Mouse (Mus musculus): Measurements from ENCODE around the gene Fancd2. TPM values are rescaled to one million over a fixed set of nuclear protein-coding genes. Genes with fewer than 3 reads are reported as not detected.
A peak's percentile ranks its signal among the peaks of the same experiment; 100 is the strongest.

Gene Fancd2
- total and polyA plus RNA-seq, 3 experiments: 14.0 to 35.0 (median 18.5) TPM

- peak within 1 kb of the TSS; percentile 83 for H3K9ac ChIP-seq (ENCODE audit: control insufficient read depth, low read depth, low read length, poor library complexity, severe bottlenecking)
- H3K27ac ChIP-seq (ENCODE audit: control insufficient read depth, low read depth, low read length): peak within 1 kb of the TSS; percentile 69
- H3K79me2 ChIP-seq (ENCODE audit: control insufficient read depth, insufficient read depth, low read length, poor library complexity): 0 out of 2 replicates have a peak, but pooled peaks cover 2% of the 10 kb centered on the region
- peaks cover 0 to 17% of the 10 kb centered on the region in 2 experiments; a peak in 2 of 4 replicates for H3K36me3 ChIP-seq (ENCODE audit: control insufficient read depth in 1 of 2, insufficient read depth in 2 of 2, low read length in 2 of 2)
- H3K9me3 ChIP-seq (replicated peaks; ENCODE audit: insufficient read depth, low read length): no peaks in the 10 kb centered on the region
- peak; percentile 99 for DNase-seq (ENCODE audit: low read depth, low spot score)
- peak within 1 kb of the TSS; percentile 73 to 84 for H3K4me3 ChIP-seq (ENCODE audit: control insufficient read depth in 1 of 2, insufficient read depth in 1 of 2, low read depth in 2 of 2, low read length in 2 of 2)
- peaks cover 6 to 21% of the 10 kb centered on the region in 2 experiments for H3K4me1 ChIP-seq (ENCODE audit: control insufficient read depth in 1 of 2, insufficient read depth in 2 of 2, low read length in 2 of 2)
- peaks cover 2% of the 10 kb centered on the region in 2 experiments; a peak in 1 of 4 replicates for H3K27me3 ChIP-seq (ENCODE audit: control insufficient read depth in 1 of 2, insufficient read depth in 2 of 2, low read length in 2 of 2)
- TF ChIP-seq TAL1 (IDR thresholded peaks at IDR 0.05; ENCODE audit: low read length): no peak
- TF ChIP-seq TCF12 (IDR thresholded peaks at IDR 0.05; ENCODE audit: low read depth, low read length): no peak; the same call in 1 of the 2 replicates
- peak; percentile 45; the same call in 1 of the 2 replicates for TF ChIP-seq ELF1 (IDR thresholded peaks at IDR 0.05; ENCODE audit: low read depth, low read length)
- peak; percentile 49 for TF ChIP-seq SIN3A (IDR thresholded peaks at IDR 0.05; ENCODE audit: low read length)
- TF ChIP-seq MAX (IDR thresholded peaks at IDR 0.05; ENCODE audit: low read length): peak; percentile 47; the same call in 1 of the 2 replicates
- no peak for TF ChIP-seq USF2 (IDR thresholded peaks at IDR 0.05; ENCODE audit: borderline replicate concordance in 1 of 2, insufficient read depth in 1 of 2, low read depth in 1 of 2, low read length in 2 of 2)
- peak; percentile 96 for TF ChIP-seq TBP (IDR thresholded peaks at IDR 0.05; ENCODE audit: low read depth, low read length)
- TF ChIP-seq GATA1 (IDR thresholded peaks at IDR 0.05; ENCODE audit: low read depth, low read length): no peak
- peak; percentile 72; the same call in 1 of the 2 replicates for TF ChIP-seq POLR2AphosphoS2 (IDR thresholded peaks at IDR 0.05; ENCODE audit: low read length)
- TF ChIP-seq GABPA (IDR thresholded peaks at IDR 0.05; ENCODE audit: low read depth, low read length): no peak
- TF ChIP-seq MAZ (IDR thresholded peaks at IDR 0.05; ENCODE audit: low read depth, low read length): peak; percentile 65; the same call in 1 of the 2 replicates
- no peak for TF ChIP-seq SMC3 (IDR thresholded peaks at IDR 0.05; ENCODE audit: low read depth, low read length)
- TF ChIP-seq RCOR1 (IDR thresholded peaks at IDR 0.05; ENCODE audit: low read depth, low read length): no peak
- no peak for TF ChIP-seq BHLHE40 (IDR thresholded peaks at IDR 0.05; ENCODE audit: borderline replicate concordance, low read depth, low read length)
- no peak for TF ChIP-seq CTCF (IDR thresholded peaks at IDR 0.05 in 2 of 3, conservative IDR thresholded peaks at IDR 0.05 in 1 of 3; ENCODE audit: control insufficient read depth in 1 of 3, insufficient read depth in 1 of 3, low read depth in 2 of 3, low read length in 3 of 3, poor library complexity in 1 of 3, severe bottlenecking in 1 of 3)
- TF ChIP-seq MXI1 (IDR thresholded peaks at IDR 0.05; ENCODE audit: low read depth, low read length): no peak
- peak in 1 of 2 experiments; percentile 98; a peak in 2 of 4 replicates for TF ChIP-seq POLR2A (IDR thresholded peaks at IDR 0.05; ENCODE audit: control insufficient read depth in 1 of 2, insufficient read depth in 1 of 2, low read depth in 1 of 2, low read length in 2 of 2, poor library complexity in 1 of 2)
- TF ChIP-seq MAFK (IDR thresholded peaks at IDR 0.05; ENCODE audit: borderline replicate concordance, low read depth, low read length): no peak
- TF ChIP-seq USF1 (IDR thresholded peaks at IDR 0.05; ENCODE audit: low read depth, low read length): peak; percentile 59
- TF ChIP-seq ZMIZ1 (IDR thresholded peaks at IDR 0.05; ENCODE audit: low read depth, low read length): peak; percentile 79
- TF ChIP-seq ZKSCAN1 (IDR thresholded peaks at IDR 0.05; ENCODE audit: low read depth, low read length): peak; percentile 12; the same call in 1 of the 2 replicates
- no peak for TF ChIP-seq E2F4 (IDR thresholded peaks at IDR 0.05; ENCODE audit: borderline replicate concordance, low read depth, low read length)
- TF ChIP-seq POLR2AphosphoS5 (IDR thresholded peaks at IDR 0.05; ENCODE audit: borderline replicate concordance, low read depth, low read length): no peak
- no peak for TF ChIP-seq RAD21 (IDR thresholded peaks at IDR 0.05; ENCODE audit: low read depth, low read length)
- TF ChIP-seq MYB (IDR thresholded peaks at IDR 0.05; ENCODE audit: low read depth, low read length): no peak
- no peak for TF ChIP-seq CHD1 (IDR thresholded peaks at IDR 0.05; ENCODE audit: low read depth, low read length)
- TF ChIP-seq MEF2A (IDR thresholded peaks at IDR 0.05; ENCODE audit: extremely low read depth, insufficient replicate concordance, low read depth, low read length, poor library complexity, severe bottlenecking): 0 out of 2 replicates have a peak, but pooled peaks have one; percentile 31
- TF ChIP-seq NRF1 (IDR thresholded peaks at IDR 0.05; ENCODE audit: insufficient read depth, low read depth, low read length, poor library complexity, severe bottlenecking): peak; percentile 25; the same call in 1 of the 2 replicates
- no peak for TF ChIP-seq UBTF (IDR thresholded peaks at IDR 0.05; ENCODE audit: borderline replicate concordance, insufficient read depth, low read depth, low read length)
- no peak for TF ChIP-seq ZC3H11A (IDR thresholded peaks at IDR 0.05; ENCODE audit: low read depth, low read length)
- no peak for TF ChIP-seq KAT2A (conservative IDR thresholded peaks at IDR 0.05; ENCODE audit: low read depth, low read length)
- TF ChIP-seq ETS1 (IDR thresholded peaks at IDR 0.05; ENCODE audit: low read depth, low read length): peak; percentile 8; the same call in 1 of the 2 replicates
- TF ChIP-seq NELFE (IDR thresholded peaks at IDR 0.05; ENCODE audit: low read depth, low read length): peak; percentile 93
- TF ChIP-seq JUND (IDR thresholded peaks at IDR 0.05; ENCODE audit: low read depth, low read length): no peak
- TF ChIP-seq MYC (IDR thresholded peaks at IDR 0.05; ENCODE audit: low read depth, low read length): no peak
- no peak for TF ChIP-seq EP300 (IDR thresholded peaks at IDR 0.05; ENCODE audit: low read depth in 1 of 2, low read length in 2 of 2)
Observed at GRCm38 (mm10) chr6:113483100-113483615, 48.3 kb upstream of the Fancd2 start, which contains the start of gene Creld1. Gene Creld1 (plus strand): TSS chr6:113483297.
